Mouse (Mus musculus) G1E (cell line): ENCODE measurements around the gene Hdhd3. TPM values are rescaled to one million over a fixed set of nuclear protein-coding genes. Genes with fewer than 3 reads are reported as not detected.

ENCODE experiments used
- ATAC-seq: 2 replicates; pipeline ENCODE4 v1.8.0; 2016; ENCODE audit warnings: mild to moderate bottlenecking; ENCODE audit not compliant: insufficient number of reproducible peaks, poor library complexity, low FRiP score, severe bottlenecking; ENCODE audit errors: extremely low read depth
- DNase-seq: peaks from one replicate; pipeline ENCODE4 v3.0.0; 2012; ENCODE audit warnings: low spot score
- H3K27me3 ChIP-seq: 2 replicates; pipeline ENCODE4 v1.6.1; 2012; ENCODE audit warnings: mild to moderate bottlenecking, low read length, inconsistent platforms; ENCODE audit not compliant: insufficient read depth
- H3K36me3 ChIP-seq: replicated peaks from 2 replicates; pipeline ENCODE3; 2012; ENCODE audit warnings: mild to moderate bottlenecking, inconsistent platforms
- H3K4me1 ChIP-seq: 2 replicates; pipeline ENCODE4 v1.6.1; 2012; ENCODE audit warnings: low read depth, low read length, inconsistent platforms, mixed read lengths; ENCODE audit not compliant: insufficient read depth
- H3K4me3 ChIP-seq: 2 replicates; pipeline ENCODE4 v1.5.1; 2012; ENCODE audit warnings: low read depth, mild to moderate bottlenecking, inconsistent platforms, low read length, moderate library complexity, mixed read lengths
- H3K9me3 ChIP-seq: replicated peaks from 2 replicates; pipeline ENCODE4 v1.6.1; 2012; ENCODE audit warnings: inconsistent platforms
- CTCF ChIP-seq: IDR thresholded peaks from 2 replicates; pipeline ENCODE4 v1.5.1; 2012; ENCODE audit warnings: low read depth, low read length, inconsistent platforms, mixed read lengths
- GATA1 ChIP-seq: IDR thresholded peaks from 2 replicates; pipeline ENCODE4 v1.6.1; 2012; ENCODE audit warnings: borderline replicate concordance, low read length, inconsistent platforms, mixed read lengths
- GATA2 ChIP-seq: IDR thresholded peaks from 2 replicates; pipeline ENCODE4 v1.6.1; 2012; ENCODE audit warnings: low read depth, low read length, inconsistent platforms, borderline replicate concordance
- POLR2AphosphoS5 ChIP-seq: IDR thresholded peaks from 2 replicates; pipeline ENCODE4 v1.6.1; 2012; ENCODE audit warnings: low read depth, low read length, inconsistent platforms; ENCODE audit not compliant: insufficient replicate concordance
- TAL1 ChIP-seq: conservative IDR thresholded peaks from 2 replicates; pipeline ENCODE4 v1.6.1; 2012; ENCODE audit warnings: low read depth, low read length, inconsistent platforms, mixed read lengths
- polyA plus RNA-seq: library from polyadenylated mRNA; stranded (reverse); fragments of >175 nt; gene quantifications from 2 replicates; pipeline ENCODE4 v1.2.3, GENCODE M21; 2012
- total RNA-seq, 2 experiments: library from RNA; stranded (forward) in 1 of 2; stranded (reverse) in 1 of 2; fragments of 200-1000 nt in 1 of 2; fragments of >200 nt in 1 of 2; fragmentation: Nextera tagmentation in 1 of 2; gene quantifications; 2 replicates each; pipeline ENCODE4 v1.2.3; 2014 to 2017

The Hdhd3 gene
- total and polyA plus RNA-seq, 3 experiments, result 1.3 to 3.0 (median 2.3) TPM

DNA sequence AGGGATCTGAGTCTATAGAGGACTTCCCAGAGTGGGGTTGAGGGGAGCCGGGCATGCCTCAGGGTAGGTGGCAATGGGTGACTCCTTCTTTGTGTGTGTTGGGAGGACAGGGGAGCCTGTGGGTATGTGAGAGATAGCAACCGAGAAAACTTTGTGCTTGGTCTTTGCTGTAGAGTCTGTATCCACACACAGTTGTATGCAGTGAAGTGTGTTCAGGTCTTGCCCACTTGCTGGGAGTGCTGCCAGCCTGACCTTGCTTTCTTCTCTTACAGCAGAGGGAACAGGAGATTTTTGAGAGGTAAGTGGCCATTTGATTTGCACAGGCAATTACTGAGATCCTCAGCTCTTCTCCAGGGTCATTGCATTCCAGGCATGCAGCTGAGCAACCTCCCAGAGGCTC, 15.4 kb downstream of the Hdhd3 start:
- peaks cover 6% of the 10 kb centered on the region; the same call in 1 of the 2 replicates for H3K27me3 ChIP-seq
- H3K9me3 ChIP-seq, result no peaks in the 10 kb centered on the region
- peaks cover 19% of the 10 kb centered on the region for H3K4me1 ChIP-seq
- DNase-seq (no peak), ATAC-seq (no peak)
- no peak for TF ChIP-seq GATA1
- TF ChIP-seq GATA2, result no peak
- no peak for TF ChIP-seq POLR2AphosphoS5
- no peak for TF ChIP-seq CTCF
- TF ChIP-seq TAL1, result no peak
- H3K36me3 ChIP-seq, result no peaks in the 10 kb centered on the region
- no peak overlapping the region for H3K4me3 ChIP-seq

DNA sequence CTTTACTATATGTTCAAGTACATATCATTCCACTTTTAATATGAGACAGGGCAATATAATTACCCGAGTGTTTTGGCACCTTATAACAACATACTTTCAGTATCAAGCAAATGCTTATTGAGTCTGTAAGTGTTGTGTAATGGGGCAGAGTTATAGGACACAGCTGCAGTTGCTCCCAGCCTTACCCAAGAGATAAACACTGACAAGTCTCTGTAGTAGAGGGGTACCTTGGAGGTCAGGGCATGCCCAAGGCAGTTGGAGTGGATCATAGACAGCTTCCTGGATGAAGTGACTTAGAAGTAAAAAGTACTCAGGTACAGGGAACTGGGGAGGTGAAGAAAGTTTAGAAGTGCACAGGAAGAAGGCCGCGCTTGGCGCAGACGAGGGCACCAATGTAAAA, 16.1 kb downstream of the Hdhd3 start:
- no peak overlapping the region for H3K4me3 ChIP-seq
- no peaks in the 10 kb centered on the region for H3K9me3 ChIP-seq
- H3K4me1 ChIP-seq, result peaks cover 19% of the 10 kb centered on the region
- no peaks in the 10 kb centered on the region for H3K27me3 ChIP-seq
- ATAC-seq (no peak), DNase-seq (no peak)
- no peaks in the 10 kb centered on the region for H3K36me3 ChIP-seq
- no peak for TF ChIP-seq TAL1
- no peak for TF ChIP-seq CTCF
- no peak for TF ChIP-seq GATA2
- no peak for TF ChIP-seq GATA1
- no peak for TF ChIP-seq POLR2AphosphoS5

DNA sequence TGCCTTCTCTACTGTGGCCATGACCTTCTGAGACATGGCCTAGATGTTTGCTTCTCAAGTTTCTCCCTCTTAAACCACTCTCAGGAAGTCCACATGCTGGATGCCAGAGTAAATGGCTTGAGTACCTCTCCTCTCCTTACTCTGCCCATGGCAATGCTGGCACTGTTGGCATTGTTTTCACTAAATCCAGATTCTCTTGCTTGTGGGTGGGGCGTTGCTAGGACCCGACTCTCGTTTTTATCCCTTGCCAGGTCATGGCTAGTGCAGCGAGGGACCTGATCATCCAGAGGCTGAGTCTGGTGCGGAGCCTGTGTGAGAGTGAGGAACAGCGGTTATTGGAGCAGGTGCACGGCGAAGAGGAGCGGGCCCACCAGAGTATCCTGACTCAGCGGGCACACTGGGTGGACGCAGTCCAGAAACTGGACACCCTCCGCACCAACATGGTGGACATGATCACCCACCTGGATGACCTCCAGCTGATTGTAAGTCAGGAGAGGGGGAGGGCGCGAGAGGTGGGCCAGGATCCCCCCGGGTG, 17.0 kb downstream of the Hdhd3 start:
- Histone ChIP-seq H3K36me3 (no peaks in the 10 kb centered on the region), H3K9me3 (no peaks in the 10 kb centered on the region), H3K27me3 (no peaks in the 10 kb centered on the region), H3K4me1 (peaks cover 19% of the 10 kb centered on the region), H3K4me3 (no peak overlapping the region)
- no peak for DNase-seq
- no peak for TF ChIP-seq CTCF
- TF ChIP-seq TAL1, result no peak
- no peak for TF ChIP-seq GATA1
- no peak for TF ChIP-seq POLR2AphosphoS5
- no peak for TF ChIP-seq GATA2
- no peak for ATAC-seq

DNA sequence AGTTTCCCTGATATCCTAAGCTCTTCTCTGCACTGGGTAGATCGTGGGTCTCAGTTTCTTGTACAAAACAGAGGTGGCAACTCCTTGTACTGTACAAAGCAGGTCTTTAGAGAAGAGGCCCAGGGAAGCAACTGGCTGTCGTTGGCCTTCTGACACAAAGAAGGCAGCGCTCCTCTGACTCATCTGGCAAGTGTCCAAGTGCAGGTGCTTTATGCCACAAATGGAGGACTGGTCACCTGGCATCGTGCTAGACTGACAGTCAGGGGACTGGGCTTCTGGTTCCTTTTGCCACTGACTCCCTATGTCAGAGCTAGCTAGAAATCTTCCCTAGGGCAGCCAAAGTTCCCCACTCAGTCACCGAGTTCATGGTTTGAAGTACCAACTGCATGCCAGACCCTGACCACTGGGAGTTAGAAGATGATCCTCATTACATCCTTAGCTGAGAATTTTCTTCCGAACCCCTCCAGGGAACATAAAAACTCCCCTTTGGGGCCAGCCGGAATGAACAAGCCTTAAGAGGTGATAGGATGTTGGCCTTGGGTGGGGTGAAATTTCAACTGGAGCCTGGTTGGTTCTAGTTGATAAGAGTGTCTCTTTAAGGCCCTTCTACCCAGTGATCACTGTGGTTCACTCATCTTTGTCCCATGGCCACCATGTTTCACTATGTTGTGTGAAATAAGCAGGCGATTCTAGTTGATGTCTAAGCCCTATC, 17.7 kb downstream of the Hdhd3 start:
- TF ChIP-seq GATA2, result no peak
- no peaks in the 10 kb centered on the region for H3K36me3 ChIP-seq
- DNase-seq, result no peak
- no peaks in the 10 kb centered on the region for H3K27me3 ChIP-seq
- ATAC-seq, result no peak
- peaks cover 22% of the 10 kb centered on the region for H3K4me1 ChIP-seq
- no peaks in the 10 kb centered on the region for H3K9me3 ChIP-seq
- H3K4me3 ChIP-seq, result no peak overlapping the region

DNA sequence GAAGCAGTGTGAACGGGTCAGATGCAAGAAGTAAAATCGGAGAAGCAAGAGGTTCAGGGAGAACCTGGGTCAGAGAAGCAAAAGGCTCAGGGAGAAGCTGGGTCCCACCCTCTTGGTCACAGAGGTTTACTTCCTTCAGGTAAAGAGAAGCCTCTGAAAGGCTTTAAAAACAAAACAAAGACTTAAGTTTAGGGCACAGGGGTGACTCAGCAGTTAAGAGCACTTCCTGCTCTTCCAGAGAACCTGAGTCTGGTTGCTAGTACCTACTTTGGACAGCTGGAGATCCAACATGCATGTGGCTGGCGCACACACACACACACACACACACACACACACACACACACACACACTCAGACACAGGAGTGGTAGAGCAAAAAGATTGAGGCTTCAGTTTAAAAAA, 18.3 kb downstream of the Hdhd3 start:
- Histone ChIP-seq H3K9me3 (no peaks in the 10 kb centered on the region), H3K27me3 (no peaks in the 10 kb centered on the region), H3K4me3 (no peak overlapping the region; the same call in 1 of the 2 replicates), H3K36me3 (no peaks in the 10 kb centered on the region), H3K4me1 (peaks cover 22% of the 10 kb centered on the region)
- DNase-seq, result no peak
- peak; percentile 45 for ATAC-seq
- no peak for TF ChIP-seq TAL1

DNA sequence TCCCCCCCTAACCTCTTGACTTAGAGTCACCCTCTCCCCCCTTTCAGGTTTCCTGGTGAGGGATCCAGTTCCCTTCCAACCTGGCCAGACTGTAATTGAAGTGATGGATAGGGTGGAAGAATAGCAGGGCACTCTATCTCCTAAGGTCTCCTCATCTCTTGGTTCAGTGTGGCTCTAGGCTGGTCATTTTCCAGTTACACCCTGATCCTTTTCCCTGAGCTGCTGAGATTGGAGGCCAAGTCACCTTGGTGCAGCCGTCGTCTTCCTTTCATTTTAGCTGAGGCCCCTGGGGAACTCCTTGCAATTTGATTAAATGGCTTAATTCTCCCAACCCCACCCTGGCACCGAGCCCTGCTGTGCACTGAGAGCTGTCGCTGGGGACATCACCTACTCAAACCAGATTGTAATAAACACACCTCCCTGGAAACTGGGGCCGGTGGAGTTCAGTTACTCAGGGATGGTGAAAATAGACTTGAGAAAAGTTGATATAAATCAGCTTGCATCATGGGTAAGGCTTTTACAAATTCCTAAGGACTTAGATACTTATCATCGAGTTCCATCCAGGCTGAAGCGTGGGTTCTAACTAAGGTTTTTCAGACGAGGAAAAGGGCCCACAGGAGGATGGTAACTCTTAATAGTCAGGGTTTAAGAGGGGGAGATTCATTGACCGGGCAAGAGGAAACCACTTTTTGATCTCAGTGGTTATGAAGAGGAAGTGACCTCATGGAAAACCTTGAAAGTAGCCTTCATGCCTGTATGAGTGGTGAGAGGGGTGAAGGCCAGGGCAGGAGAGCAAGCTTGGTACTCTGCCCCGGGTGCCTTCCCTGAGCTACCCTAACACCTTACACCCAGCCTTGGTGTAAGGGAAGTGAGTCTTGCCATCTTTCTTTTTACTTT, 22.3 kb downstream of the Hdhd3 start:
- ATAC-seq, result no peak
- DNase-seq, result no peak
- Histone ChIP-seq H3K36me3 (no peaks in the 10 kb centered on the region), H3K27me3 (0 out of 2 replicates have a peak, but pooled peaks cover 2% of the 10 kb centered on the region), H3K4me3 (no peak overlapping the region), H3K9me3 (no peaks in the 10 kb centered on the region), H3K4me1 (peaks cover 20% of the 10 kb centered on the region)
- TF ChIP-seq TAL1 (no peak), GATA1 (no peak), POLR2AphosphoS5 (no peak), CTCF (no peak), GATA2 (no peak)
